Mouse (Mus musculus): ENCODE measurements at regions not wholly inside any gene's neighbourhood (a gene's known extent, or its start where the extent isn't known, plus 50 kb on each side); places are given as distances from the start of the nearest gene placed in this dataset.

DNA sequence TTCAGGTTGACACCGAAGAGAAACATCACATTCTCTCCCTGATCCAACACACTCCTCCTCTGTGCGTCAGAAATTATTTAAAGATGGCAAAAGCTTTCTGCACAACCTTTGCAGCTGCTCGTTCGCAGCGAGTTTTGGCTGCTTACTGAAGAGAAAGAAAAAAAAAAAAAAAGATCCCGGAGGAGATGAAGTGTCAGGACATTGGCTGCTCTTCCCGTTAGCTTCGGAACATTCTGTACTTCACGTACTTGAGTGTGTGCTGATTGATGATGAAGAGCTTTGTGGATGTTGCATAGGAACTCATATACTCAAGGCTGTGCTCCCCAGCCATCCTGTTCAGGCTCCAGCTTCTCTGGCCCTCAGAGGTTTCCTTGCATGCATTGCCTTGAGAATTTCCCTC is 162.5 kb upstream of the Peli2 start:
- TF ChIP-seq CTCF (IDR thresholded peaks at IDR 0.05; ENCODE audit: extremely low read depth, insufficient read depth, insufficient read length, insufficient replicate concordance) (no peak), POLR2A (IDR thresholded peaks at IDR 0.05; ENCODE audit: low read depth, low read length) (no peak)

All from spleen, adult 2 months (tissue).